Mouse (Mus musculus): ENCODE measurements around the gene Cacng1.

The Cacng1 gene

GRCm38 (mm10) chr11:107716332-107716938 is at the start of gene Cacng1:
TSS of gene Cacng1 (minus strand) at chr11:107716522.
- DNase-seq (ENCODE audit: low read depth, low spot score): no peak

DNA sequence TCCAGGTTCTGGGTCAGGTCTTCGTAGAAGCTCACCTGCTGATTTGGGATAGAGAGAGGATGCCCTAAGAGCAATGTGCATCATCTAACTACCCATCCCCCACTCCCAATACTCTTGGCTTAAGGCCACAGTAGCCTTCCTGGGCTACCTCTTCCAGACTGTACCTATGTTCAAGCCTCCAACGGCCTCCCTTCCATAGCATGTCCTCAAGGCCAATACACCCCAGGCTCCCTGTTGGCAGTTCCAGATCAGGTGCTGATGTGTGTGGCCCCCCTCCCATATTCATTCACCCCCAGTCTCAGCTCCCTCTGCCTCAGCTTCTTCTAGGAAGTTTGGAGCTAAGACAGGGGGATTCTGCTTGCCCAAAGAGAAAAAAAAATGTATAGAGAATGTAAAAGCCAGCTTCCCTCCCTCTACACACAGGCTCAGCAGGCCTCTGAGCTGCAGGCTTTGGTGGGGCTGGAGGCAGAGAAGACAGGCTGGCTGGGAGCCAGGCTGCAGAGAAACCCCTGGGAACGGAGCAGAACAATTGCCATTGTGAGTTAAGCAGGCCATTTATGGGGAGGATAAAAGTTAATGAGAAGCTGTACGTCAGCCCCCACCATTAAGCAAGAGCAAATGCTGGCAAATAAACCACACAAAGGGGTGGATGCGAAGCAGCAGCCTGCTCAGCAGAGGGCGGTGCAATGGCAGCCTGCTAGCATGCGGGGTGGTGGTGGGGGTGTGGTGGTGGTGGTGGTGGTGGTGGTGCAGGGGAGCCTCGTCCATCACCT is 46.6 kb upstream of the Cacng1 start:
- DNase-seq (ENCODE audit: low read depth, low spot score): peak; percentile 55

DNA sequence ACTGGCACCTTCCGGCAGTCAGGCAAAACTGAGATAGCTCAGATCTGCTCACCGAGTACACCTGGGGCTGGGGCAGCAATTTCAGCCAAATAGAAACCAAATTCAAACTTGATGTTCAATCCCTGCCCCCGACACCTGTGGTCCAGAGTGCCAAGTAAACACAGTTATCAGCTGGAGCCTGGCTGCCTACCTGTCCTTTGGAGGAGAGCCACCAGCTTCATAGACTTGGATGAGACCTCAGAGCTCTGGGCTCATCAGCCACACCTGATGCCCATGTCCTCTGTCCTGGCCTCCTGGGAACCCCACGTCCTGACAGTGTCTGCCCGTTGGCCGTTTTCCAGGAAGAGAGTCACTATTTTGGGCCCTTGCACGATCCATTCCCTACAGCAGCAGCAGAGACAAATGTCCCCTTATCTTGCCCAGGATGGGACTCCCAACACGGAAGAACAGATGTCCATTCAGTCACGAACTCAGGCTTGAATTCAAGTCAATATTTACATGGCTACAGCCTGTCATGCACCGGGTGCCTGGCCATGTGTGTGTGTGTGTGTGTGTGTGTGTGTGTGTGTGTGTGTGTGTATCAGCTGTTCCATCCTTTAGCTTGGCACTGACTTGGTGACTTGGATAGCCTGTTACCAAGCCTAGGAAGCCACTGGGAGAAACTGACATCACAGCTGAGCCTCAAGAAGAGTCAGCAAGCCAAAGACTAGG is 45.6 kb upstream of the Cacng1 start:
- DNase-seq (ENCODE audit: low read depth, low spot score): peak; percentile 18

DNA sequence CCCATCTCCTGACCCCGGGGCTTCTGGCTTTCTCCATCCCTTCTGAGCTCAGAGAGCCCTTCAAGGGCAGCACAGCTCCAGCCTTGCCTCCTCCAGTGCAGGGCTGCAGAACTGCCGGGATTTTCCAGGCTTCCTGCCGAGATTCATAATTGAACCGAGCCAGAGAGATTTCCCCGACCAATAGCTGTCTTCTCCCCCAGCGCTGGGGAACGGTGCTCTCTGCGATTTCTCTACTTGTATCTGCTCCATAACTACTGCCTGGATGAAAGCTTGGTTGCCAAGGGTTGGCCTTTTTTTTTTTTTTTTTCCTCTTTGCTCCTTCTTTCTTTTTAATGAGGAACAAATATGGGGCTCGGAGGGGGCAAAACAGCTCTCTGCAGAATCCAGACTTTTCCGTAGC is 43.7 kb upstream of the Cacng1 start:
- peak; percentile 55 for DNase-seq (ENCODE audit: low read depth, low spot score)

DNA sequence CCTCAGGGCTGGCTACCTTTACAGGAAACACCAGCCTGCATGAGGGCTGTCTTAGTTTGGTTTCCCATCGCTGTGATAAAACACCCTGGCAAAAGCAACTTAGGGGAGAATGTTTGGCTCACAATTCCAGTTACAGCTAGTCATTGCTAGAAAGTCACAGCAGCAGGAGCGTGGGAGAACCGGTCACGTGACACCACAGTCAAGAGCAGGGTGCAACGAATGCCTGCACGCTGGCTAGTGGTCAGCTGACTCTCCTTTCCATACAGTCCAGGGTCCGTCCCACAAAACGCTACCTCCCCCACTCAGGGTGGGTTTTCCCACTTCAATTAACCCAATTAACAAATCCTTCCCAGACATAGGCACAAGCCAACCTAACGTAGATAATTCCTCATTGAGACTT is 43.2 kb upstream of the Cacng1 start:
- peak; percentile 51 for DNase-seq (ENCODE audit: low read depth, low spot score)

- peak; percentile 57 for DNase-seq (ENCODE audit: low read depth, low spot score)
These were observed 32.8 kb upstream of the Cacng1 start for GRCm38 (mm10) chr11:107749114-107749513.

DNA sequence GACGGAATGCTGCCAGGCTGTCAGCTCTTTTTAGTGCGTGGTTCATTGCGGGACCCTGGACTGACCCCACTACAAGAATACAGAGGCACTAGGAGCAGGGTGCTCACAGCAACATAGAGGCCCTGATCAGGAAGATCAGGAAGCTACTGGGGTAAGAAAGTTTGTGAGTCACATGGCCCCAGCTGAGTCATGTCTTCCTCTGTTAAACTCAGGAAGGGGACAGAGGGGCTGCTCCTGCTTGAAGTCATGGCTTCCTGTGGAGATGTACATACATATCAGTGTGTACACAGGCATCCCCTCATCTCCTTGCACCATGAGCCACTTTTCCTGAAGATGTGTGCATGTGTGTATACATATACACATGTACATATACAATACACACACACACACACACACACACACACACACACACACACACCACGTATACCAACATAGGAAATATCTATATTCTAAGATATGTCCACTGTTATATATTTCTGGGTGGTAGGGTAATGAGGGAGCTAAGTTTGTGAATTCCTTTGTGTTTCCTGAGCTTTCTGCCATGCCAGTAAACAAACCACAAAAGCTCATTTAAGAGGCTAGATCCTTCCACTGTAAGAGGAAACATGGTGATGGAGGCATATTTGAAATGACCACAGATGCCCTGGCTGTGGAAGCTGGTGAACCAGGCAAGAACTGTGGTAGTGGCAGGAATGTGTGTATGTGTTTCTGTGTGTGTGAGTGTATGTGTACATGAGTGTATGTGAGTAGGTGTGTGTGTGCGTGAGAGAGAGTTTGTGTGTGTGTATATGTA is 32.1 kb upstream of the Cacng1 start:
- no peak for DNase-seq (ENCODE audit: low read depth, low spot score)

DNA sequence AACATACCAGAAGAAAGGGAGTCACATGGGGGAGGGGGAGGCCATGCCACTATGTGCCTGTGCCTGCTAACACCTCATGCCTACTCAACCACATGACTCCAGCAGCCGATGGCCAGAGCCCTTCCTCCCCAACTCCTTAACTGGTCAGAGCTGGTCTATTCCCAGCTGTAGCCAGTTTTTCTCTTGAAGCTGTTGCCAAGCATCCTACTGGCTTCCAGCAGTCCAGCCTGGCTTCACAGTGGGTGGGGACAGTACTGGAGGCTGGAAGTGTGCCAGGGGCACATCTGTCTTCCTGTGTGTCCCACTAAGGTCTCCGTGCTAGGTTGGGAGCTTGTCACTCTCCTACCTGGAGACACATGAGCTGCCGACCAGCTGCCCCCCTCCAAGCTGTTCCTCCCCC is 26.8 kb upstream of the Cacng1 start:
- no peak for DNase-seq (ENCODE audit: low read depth, low spot score)

DNA sequence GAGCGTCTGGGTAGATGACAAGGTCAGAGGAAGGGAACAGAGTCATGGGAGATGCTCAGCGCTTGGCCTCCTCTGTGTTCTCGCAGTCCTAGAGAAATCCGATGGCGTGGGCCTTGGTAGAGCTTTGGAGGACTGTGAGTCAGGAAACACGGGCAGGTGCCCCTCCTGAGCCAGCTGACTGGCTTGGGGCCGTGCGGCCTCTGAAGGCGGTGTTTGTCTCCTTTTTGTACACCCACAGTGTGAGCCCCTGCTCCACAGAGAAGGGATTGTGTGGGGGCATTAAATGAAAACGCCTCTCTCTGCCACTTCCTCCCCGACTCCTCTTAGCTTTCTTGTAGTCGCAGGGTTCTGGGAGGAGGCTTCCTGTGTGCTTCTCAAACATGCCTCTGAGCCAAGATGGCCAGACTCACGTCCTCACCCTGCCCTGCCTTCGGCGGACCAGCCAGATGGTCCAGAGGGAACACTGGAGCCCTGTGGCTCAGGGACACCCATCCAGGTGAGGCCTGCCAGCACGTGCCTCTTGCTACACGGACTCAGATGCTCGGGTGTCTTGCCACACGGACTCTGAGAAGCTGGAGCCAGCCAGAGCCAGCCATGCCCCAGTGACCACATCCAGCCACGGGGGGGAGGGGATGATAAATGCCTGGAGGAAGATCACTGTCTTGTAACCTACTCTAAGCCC is 22.2 kb upstream of the Cacng1 start:
- DNase-seq (ENCODE audit: low read depth, low spot score): peak; percentile 43

DNA sequence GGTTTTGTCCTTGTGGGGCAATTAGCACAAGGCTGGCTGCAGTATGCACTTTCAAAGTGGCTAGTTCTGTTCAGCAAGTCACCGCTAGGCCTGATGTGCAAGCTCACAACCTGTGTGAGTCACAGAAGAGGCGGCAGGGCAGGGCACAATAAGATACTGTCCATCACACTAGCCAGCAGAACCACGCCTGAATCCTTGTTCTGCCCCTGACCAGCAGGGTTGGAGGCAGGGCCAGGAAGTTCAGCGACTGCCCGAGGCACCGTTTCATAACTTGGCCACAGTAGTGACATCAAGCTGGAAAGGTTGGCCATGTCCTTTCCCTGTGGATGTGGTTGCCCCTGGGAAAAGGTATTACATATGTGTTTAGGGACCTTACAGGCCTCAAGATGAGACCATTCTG is 21.6 kb upstream of the Cacng1 start:
- no peak for DNase-seq (ENCODE audit: low read depth, low spot score)

DNA sequence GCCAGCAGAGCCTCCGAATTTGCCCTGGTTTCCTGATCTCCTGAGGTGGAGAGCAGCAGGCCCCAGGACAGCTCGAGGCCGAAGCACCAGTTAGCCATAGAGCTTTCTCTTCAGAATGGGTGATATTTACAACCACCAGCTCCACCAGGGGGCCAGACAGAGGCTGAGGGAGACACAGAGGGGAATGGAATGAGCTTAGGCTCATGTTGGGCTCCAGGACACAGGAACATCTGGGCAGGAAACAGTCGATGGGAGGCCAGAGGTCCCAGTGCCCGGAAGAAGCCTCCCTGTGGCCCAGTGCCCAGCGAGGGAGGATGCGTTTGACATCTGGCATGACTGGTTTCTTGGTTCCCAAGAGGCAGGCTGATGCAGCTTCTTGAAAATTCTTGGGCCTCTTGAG is 17.8 kb upstream of the Cacng1 start:
- no peak for DNase-seq (ENCODE audit: low read depth, low spot score)

DNA sequence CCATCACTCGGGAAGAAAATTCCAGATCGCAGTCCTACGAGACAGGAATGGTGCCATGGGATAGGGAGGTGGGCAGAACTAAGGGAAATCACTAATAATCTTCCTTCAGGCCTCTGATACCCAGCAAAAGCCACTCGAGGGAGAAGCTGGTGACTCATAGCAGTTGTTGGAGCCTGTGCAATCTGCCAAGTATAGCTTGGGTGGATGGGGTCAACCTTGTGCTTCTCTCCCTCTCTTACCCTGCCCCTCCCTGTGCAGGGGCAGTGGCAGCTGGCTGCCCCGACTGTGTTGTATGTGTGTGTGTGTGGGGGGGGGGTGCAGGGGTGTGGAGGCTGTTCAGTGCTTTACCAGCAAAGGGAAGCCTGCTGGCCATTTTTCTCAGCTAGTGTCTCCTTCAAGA is 15.2 kb upstream of the Cacng1 start:
- peak; percentile 71 for DNase-seq (ENCODE audit: low read depth, low spot score)

DNA sequence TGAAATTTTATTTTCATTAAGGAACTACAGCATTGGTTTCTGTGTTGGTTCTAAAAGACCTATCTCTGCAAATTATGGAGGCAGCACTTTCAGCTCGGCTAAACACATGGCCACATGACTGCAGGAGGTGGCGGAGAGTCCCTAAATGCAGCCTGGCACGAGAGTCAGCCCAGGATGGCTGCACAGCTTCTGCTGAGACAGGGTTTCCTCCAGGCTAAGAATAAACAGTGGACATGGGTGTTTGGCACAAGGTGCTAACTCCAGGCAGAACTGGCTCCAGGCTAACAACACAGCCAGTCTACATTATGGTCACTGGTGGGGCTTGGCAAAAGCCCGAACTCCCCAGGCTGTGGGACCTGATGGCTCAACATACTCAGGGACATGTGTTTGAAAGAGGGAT is 14.6 kb upstream of the Cacng1 start:
- peak; percentile 80 for DNase-seq (ENCODE audit: low read depth, low spot score)

GRCm38 (mm10) chr11:107729141-107729540 is 12.8 kb upstream of the Cacng1 start:
- no peak for DNase-seq (ENCODE audit: low read depth, low spot score)

DNA sequence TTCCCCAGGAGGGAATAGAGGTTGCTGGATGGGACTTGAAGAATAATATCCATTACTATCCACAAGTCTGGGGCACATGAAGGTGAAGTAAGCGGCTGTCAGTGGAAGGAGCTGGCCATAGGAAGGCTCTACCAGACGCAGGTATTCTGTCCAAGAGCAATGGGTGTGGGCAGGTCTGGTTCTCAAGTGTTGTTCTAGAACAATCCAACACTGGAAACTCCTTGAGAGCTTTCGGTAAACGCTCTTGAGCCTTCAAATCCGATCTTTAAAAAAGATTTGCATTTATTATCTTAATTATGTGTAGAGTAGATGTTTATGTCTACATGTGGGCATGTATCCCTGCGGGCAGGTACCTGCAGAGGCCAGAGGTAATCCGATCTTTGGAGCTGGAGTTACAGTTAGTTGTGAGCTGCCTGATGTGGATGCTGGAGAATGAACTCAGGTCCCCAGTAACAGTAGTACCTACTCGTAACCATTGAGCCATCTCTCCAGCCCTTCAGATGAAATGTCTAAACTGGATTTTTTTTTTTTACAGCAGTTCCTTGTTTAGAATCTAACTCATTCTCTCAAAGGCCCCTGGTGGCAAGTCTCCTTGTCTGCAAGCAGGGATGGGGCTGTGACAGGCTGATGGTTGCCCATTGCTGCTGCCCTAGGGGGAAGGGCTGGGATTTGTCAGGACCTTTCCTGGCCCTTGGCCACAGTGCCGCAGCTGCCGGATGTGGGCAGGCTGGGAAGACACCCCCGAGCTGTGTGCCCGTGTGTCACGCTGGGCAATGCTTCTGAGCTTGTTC is 11.9 kb upstream of the Cacng1 start:
- peak; percentile 38 for DNase-seq (ENCODE audit: low read depth, low spot score)

- no peak for DNase-seq (ENCODE audit: low read depth, low spot score)
These were observed 8.3 kb upstream of the Cacng1 start for GRCm38 (mm10) chr11:107724603-107725002.

DNA sequence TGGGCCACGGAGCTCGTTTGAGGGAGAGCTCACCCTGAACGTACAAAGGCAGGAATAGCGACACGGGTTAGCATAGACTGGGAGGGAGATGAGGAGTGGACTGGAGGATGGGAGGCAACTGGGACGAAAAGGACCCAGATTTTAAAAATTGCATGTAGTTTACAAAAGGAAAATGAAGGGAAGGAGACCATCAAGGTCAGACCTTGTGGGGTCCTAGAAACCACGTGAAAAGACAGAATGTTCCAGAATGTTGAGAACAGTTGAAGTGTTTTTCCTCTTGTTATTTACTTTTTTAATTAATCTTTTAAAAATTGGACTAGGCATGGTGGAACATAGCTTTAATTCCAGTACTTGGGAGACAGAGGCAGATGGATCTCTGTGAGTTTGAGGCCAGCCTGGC is 4.7 kb upstream of the Cacng1 start:
- no peak for DNase-seq (ENCODE audit: low read depth, low spot score)

DNA sequence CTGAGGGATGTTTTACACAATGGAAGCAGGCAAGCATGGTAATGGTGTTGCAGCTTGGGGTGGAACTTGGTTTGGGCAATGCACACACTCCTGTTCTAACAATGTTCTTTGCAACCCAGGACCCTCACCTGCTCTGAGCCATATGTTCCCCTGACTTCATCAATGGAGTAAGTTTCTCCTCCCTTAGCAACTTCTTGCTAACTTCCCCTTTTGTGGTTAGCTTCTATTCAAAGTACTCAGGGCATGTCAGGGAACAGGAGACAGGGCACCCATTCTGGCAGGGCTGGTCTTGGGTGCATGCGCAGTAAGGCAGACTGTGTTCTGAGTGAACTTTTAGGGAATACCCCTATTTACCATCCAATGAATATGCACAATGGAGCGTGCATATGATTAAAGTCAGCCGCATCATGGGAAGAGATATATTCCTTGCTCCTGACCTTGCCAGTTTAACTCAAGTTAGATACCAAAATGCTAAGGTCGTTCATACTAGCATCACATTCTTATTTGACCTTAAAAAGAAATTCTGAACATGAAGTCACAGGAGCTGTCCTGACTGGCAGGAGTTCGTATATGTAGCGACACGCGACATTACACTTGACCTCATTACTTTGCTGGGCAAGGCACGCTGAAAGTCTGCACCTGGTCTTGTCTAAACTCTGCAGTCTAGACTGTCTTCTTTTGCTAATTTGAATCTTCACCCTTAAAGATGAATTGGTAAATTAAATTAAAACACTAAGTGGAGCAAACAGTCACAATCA is 4.1 kb upstream of the Cacng1 start:
- DNase-seq (ENCODE audit: low read depth, low spot score): no peak

DNA sequence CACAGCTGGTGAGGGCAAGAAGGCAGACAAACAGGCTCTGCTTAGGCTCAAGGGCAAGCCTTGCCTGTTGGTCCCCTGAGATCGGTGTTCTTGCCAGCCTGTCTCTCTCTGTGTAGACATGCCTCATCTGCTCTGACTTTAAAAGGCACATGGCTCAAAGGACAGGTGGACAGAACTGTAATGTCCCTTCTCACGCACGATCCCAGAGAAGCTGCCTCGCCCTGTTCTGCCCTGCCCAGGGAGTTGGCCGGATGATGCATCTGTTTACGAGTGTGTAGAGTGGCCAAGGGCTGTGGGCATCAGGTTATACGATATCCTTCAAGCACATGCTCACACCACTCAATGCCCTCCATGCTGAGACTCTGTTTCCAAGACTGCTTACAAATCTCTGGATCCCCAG is 2.0 kb downstream of the Cacng1 start:
- no peak for DNase-seq (ENCODE audit: low read depth, low spot score)

DNA sequence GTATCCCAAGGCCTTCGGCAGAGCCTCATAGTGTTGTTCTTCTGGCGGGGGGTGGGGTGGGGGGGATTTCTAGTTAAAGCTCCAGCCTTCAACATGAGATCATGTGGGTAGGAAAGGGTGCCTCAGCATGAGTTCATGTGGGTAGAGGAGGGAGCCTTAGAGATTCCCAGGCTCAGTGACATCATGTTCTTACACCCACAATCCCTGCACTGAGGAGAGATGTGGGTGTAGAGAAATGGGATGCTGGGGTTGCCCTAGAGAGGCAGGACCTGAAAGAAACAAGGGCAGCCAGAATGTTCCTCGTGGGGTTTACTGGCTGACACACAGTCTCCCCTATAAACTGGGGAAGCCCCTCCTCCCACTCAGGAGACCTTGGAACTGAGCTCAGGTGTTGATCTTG is 5.9 kb downstream of the Cacng1 start:
- DNase-seq (ENCODE audit: low read depth, low spot score): peak; percentile 76
